Mouse (Mus musculus): ENCODE measurements around the gene Atp5h. TPM values are rescaled to one million over a fixed set of nuclear protein-coding genes. Genes with fewer than 3 reads are reported as not detected.

Gene Atp5h
- 101 and 128 TPM in 2 replicates for polyA plus RNA-seq (2012)

GRCm38 (mm10) chr11:115419531-115420237, at the start of gene Atp5h, which contains the start of gene Kctd2:
Gene Atp5h, minus strand, starts transcription at chr11:115419962.
Gene Kctd2, plus strand, starts transcription at chr11:115420128.

GRCm38 (mm10) chr11:115462243-115462891, 42.6 kb upstream of the Atp5h start, which contains the start of gene Slc16a5:
Gene Slc16a5, plus strand, starts transcription at chr11:115462474.

GRCm38 (mm10) chr11:115439906-115440595, 20.3 kb upstream of the Atp5h start, which contains the start of gene Trim80:
Gene Trim80, plus strand, starts transcription at chr11:115440545.

GRCm38 (mm10) chr11:115403338-115404124, 16.2 kb downstream of the Atp5h start, which contains the start of gene Mrpl58:
Gene Mrpl58, plus strand, starts transcription at chr11:115403752.

GRCm38 (mm10) chr11:115381743-115382539, 37.8 kb downstream of the Atp5h start, which contains the start of gene Cdr2l:
Gene Cdr2l, plus strand, starts transcription at chr11:115381916.

DNA sequence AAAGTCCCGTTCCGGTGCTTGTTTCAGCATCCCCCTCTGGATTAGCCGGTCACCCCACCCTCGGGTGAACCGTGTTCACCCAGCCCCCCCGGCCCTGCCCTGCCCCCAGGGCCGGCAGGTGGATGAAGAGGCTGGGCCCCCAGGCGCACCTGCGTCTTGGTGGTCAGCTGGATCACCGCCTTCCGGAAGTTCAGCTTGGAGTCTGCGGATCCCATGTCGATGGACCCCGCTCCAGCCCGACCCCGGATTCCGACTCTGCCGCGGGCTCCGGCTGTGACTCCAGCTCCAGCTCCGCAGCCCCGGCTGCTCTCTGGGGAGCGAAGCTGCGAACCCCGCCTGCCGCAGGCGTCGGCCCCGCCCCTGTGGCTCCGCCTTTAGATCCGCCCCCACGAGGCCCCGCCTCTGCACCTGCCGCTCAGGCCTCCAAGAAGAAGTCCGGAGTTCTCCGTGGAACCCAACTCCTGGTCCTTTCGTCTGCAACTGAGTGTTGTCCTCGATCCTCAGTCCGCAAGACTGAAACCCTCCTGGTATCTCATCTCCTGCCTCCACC, 52.3 kb downstream of the Atp5h start, which contains the start of gene Hid1:
Gene Hid1, minus strand, starts transcription at position 362 of the 550 bp plus-strand sequence.

Other genes with a start within 250 kb of the Atp5h start
- 22.5 and 25.3 TPM in 2 replicates for gene Tmem104, start 232.5 kb downstream of the Atp5h start, polyA plus RNA-seq (2012)
- 11.7 and 12.6 TPM in 2 replicates for gene Nat9, start 232.1 kb downstream of the Atp5h start, polyA plus RNA-seq (2012)
- gene Grin2c, start 152.7 kb downstream of the Atp5h start, polyA plus RNA-seq (2012) = 0.05 TPM in 2 replicates
- 47.2 and 51.6 TPM in 2 replicates for gene Fdxr, start 142.9 kb downstream of the Atp5h start, polyA plus RNA-seq (2012)
- 1.3 and 1.5 TPM in 2 replicates for gene Fads6, start 122.3 kb downstream of the Atp5h start, polyA plus RNA-seq (2012)
- not detected in 2 replicates for gene Otop2, start 112.8 kb downstream of the Atp5h start, polyA plus RNA-seq (2012)
- gene Ush1g, start 97.9 kb downstream of the Atp5h start, polyA plus RNA-seq (2012) = not detected in 2 replicates
- gene Otop3, start 85.2 kb downstream of the Atp5h start, polyA plus RNA-seq (2012) = 0.07 TPM in 1 of 2 replicates, not detected in the other
- gene Hid1, start 52.2 kb downstream of the Atp5h start, polyA plus RNA-seq (2012) = 0.90 and 0.91 TPM in 2 replicates
- 0.11 and 0.26 TPM in 2 replicates for gene Cdr2l, start 38.0 kb downstream of the Atp5h start, polyA plus RNA-seq (2012)
- 50.0 and 65.5 TPM in 2 replicates for gene Mrpl58, start 16.2 kb downstream of the Atp5h start, polyA plus RNA-seq (2012)
- 19.7 and 25.1 TPM in 2 replicates for gene Kctd2, start 166 bp upstream of the Atp5h start, polyA plus RNA-seq (2012)
- gene Trim80, start 20.6 kb upstream of the Atp5h start, polyA plus RNA-seq (2012) = not detected in 2 replicates
- not detected in 2 replicates for gene Slc16a5, start 42.5 kb upstream of the Atp5h start, polyA plus RNA-seq (2012)
- gene Armc7, start 55.7 kb upstream of the Atp5h start, polyA plus RNA-seq (2012) = 54.4 and 66.0 TPM in 2 replicates
- gene Nt5c, start 71.9 kb upstream of the Atp5h start, polyA plus RNA-seq (2012) = 94.7 and 110 TPM in 2 replicates
- gene Jpt1, start 94.4 kb upstream of the Atp5h start, polyA plus RNA-seq (2012) = 199 and 212 TPM in 2 replicates
- gene Sumo2, start 116.3 kb upstream of the Atp5h start, polyA plus RNA-seq (2012) = 320 and 361 TPM in 2 replicates
- 41.2 and 45.2 TPM in 2 replicates for gene Nup85, start 144.5 kb upstream of the Atp5h start, polyA plus RNA-seq (2012)
- 59.0 and 61.7 TPM in 2 replicates for gene Mrps7, start 184.0 kb upstream of the Atp5h start, polyA plus RNA-seq (2012)
- gene Gga3, start 184.1 kb upstream of the Atp5h start, polyA plus RNA-seq (2012) = 109 and 133 TPM in 2 replicates
- 22.9 and 27.4 TPM in 2 replicates for gene Mif4gd, start 193.0 kb upstream of the Atp5h start, polyA plus RNA-seq (2012)
- 28.6 and 28.8 TPM in 2 replicates for gene Slc25a19, start 208.3 kb upstream of the Atp5h start, polyA plus RNA-seq (2012)

Data from megakaryocyte-erythroid progenitor cell, adult 5 weeks (primary cell).